Mouse (Mus musculus): Measurements from ENCODE around the gene Emg1. TPM values are rescaled to one million over a fixed set of nuclear protein-coding genes. Genes with fewer than 3 reads are reported as not detected.
"Not testable (repeated sequence)": the region's sequence is repeated elsewhere in the genome, so short reads cannot be mapped to it uniquely, and the experiment has no call there.

Gene Emg1
- polyA plus RNA-seq, 1 experiment from 2014 or later: 110 TPM

DNA sequence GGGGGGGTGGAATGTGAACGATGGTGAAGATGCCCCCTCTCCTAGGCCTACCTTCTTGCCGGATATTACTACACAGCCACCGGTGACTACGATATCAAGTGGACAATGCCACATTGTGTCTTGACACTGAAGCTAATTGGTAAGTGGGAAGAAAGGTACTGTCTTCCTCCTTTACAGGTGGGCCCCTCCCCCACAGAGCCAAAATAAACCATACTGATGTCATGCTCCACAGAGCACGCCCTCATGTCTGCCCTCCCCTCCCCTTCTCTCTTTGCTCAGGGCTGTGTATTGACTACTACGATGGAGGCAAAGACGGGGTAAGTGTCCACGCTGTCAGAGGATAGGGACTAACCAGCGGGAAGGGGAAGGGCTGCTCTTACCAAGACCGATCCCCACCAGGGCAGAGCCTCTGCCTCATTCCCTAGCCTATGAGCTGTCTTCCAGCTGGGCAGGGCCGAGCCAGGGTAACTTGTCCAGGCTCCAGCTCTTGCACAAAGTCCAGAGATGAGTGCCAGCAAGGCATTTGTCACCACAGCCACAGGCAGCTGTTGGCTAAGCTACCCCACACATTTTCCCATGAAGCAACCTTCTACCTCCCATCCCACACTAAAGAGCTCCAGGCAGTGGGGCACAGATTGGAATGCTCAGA is 11.9 kb downstream of the Emg1 start:
- Histone ChIP-seq H3K4me2 (no peak overlapping the region), H3K9ac (no peak overlapping the region), H3K9me3 (no peaks in the 10 kb centered on the region), H3K27ac (replicated peaks) (no peak overlapping the region), H3K27me3 (no peaks in the 10 kb centered on the region), H3K4me3 (no peak overlapping the region), H3K36me3 (peaks cover 61% of the 10 kb centered on the region), H3K4me1 (replicated peaks) (no peaks in the 10 kb centered on the region)
- 85% methylated on average over 11 of the region's 11 CpGs for WGBS
- ATAC-seq (ENCODE audit: low read depth): no peak; the same call in 1 of the 2 replicates

DNA sequence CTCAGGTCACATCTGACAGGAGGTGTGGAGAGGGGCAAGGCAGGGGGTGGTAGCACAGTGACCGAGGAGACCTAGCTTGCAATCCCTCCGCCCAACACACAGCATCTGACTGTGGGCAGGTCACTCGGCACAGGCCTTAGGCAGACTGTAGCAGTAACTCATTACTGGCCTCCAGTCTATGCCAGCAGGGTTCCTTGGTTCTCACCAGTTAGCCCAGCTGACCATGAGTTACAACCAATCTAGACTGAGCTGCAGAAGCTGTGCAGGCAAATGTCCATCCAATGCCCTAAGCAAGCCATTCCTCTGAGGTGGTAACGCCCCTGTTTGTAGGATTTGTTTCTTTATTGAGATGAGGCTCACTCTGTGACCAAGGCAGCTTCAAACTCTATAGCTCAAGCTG is 12.6 kb downstream of the Emg1 start:
- Histone ChIP-seq H3K4me1 (replicated peaks) (peaks cover 5% of the 10 kb centered on the region; the same call in 1 of the 2 replicates), H3K9ac (no peak overlapping the region), H3K9me3 (no peaks in the 10 kb centered on the region), H3K36me3 (peaks cover 54% of the 10 kb centered on the region), H3K4me2 (no peak overlapping the region), H3K27ac (replicated peaks) (no peak overlapping the region), H3K4me3 (no peak overlapping the region), H3K27me3 (no peaks in the 10 kb centered on the region)
- no peak for ATAC-seq (ENCODE audit: low read depth)
- 85% methylated on average over 4 of the region's 4 CpGs for WGBS

DNA sequence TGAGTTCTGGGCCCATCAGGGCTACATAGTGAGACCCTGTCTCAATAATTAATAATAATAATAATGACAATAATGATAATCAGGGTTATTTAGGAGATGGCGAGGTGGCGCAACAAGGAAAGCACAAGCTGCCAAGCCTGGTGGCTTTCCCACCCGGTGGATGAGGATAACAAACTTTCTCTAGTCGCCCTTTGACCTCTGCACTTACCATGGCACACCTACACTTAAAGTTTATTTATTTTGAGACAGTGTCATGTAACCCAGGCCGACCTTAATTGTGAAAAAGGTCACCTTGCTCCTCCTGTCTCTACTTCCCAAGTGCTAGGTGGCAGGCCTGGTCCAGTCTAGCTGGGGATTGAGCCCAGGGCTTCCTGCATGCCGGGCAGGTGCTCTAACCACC is 13.2 kb downstream of the Emg1 start:
- Histone ChIP-seq H3K27me3 (no peaks in the 10 kb centered on the region), H3K4me3 (no peak overlapping the region), H3K4me2 (no peak overlapping the region), H3K9ac (no peak overlapping the region), H3K9me3 (no peaks in the 10 kb centered on the region), H3K36me3 (peaks cover 48% of the 10 kb centered on the region), H3K27ac (replicated peaks) (no peak overlapping the region), H3K4me1 (replicated peaks) (peaks cover 11% of the 10 kb centered on the region; the same call in 1 of the 2 replicates)
- 85% methylated on average over 6 of the region's 6 CpGs for WGBS
- no peak for ATAC-seq (ENCODE audit: low read depth)

DNA sequence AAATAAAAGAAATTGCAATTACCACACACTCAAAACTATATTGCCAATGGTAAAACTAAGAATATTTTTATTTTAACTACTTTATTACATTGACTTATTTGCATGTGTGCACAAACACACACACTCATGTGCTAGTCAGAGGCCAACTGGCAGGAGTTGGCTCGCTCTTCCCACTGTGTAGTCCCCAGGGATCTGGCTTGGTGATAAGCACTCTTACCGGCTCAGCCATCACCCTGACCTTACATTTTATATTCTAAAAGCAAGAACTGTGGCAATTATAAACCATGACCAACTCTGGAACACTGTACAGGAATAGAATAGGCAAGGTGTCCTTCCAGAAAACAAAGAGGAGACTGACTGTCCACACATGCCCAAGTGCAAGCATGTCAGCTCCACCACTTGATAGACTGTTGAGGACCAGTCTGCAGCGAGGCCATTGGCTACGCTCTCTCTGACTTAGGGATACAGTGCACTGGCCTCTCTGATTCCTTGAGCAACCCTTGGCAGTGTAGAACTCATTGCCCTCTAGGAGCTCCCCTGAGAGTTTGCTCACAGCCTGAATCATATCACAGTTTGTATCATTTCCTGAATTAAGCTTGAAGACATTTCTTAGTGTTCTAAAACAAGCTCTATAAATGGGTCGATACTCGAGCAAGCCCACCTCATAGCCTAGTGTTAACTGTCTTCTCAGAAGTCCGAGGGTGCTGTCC is 15.4 kb downstream of the Emg1 start:
- H3K4me3 ChIP-seq: no peak overlapping the region
- H3K27me3 ChIP-seq: no peaks in the 10 kb centered on the region
- H3K9me3 ChIP-seq: no peaks in the 10 kb centered on the region
- 91% methylated on average over 7 of the region's 7 CpGs for WGBS
- peaks cover 17% of the 10 kb centered on the region; the same call in 1 of the 2 replicates for H3K4me1 ChIP-seq (replicated peaks)
- H3K36me3 ChIP-seq: peaks cover 26% of the 10 kb centered on the region
- no peak for ATAC-seq (ENCODE audit: low read depth)
- no peak overlapping the region for H3K4me2 ChIP-seq
- no peak overlapping the region for H3K9ac ChIP-seq
- no peak overlapping the region for H3K27ac ChIP-seq (replicated peaks)

DNA sequence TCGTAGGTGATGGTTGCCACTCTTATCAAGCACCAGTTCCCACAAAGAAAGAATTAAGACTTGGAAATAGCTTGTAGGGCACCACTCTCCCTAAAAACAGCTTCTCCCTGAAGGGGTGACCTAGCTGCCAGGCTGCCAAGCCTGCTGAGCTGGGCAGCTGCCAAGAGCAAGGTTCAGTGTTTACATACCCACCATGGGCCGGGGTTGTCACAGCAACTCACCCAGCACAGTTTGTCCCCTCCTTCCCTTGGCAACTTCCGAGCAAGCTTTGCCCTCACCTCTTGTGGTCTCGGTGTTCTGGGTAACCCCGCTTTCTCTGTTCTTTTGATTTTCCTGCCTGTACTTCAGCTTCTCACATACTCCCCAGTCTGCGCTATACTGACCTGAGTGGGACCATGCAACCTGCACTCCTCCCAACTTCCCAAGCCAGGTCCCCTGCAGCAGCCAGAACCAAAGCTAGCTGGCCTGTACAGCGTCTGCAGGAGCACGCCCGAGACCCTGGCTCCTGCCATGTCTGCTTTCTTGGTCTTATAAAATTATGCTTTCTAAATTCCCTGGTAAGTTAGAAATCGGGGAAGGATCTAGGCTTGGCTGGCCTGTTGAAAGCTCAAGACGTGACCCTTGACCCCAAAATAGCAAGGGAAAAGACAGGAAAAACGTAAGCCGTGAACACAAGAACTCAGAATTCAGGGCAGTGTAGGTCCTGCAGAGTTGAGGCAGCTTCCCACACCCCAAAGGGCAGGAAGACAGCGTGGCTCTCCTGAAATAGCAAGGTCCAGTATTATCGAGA is 17.6 kb downstream of the Emg1 start:
- H3K9me3 ChIP-seq: no peaks in the 10 kb centered on the region
- no peak overlapping the region for H3K9ac ChIP-seq
- no peak overlapping the region for H3K4me3 ChIP-seq
- peaks cover 8% of the 10 kb centered on the region for H3K36me3 ChIP-seq
- peak overlapping the region; percentile 15; the same call in 1 of the 2 replicates for H3K27ac ChIP-seq (replicated peaks)
- H3K27me3 ChIP-seq: no peaks in the 10 kb centered on the region
- H3K4me2 ChIP-seq: no peak overlapping the region
- H3K4me1 ChIP-seq (replicated peaks): peaks cover 17% of the 10 kb centered on the region; the same call in 1 of the 2 replicates
- peak; percentile 79 for ATAC-seq (ENCODE audit: low read depth)
- 81% methylated on average over 15 of the region's 15 CpGs for WGBS

DNA sequence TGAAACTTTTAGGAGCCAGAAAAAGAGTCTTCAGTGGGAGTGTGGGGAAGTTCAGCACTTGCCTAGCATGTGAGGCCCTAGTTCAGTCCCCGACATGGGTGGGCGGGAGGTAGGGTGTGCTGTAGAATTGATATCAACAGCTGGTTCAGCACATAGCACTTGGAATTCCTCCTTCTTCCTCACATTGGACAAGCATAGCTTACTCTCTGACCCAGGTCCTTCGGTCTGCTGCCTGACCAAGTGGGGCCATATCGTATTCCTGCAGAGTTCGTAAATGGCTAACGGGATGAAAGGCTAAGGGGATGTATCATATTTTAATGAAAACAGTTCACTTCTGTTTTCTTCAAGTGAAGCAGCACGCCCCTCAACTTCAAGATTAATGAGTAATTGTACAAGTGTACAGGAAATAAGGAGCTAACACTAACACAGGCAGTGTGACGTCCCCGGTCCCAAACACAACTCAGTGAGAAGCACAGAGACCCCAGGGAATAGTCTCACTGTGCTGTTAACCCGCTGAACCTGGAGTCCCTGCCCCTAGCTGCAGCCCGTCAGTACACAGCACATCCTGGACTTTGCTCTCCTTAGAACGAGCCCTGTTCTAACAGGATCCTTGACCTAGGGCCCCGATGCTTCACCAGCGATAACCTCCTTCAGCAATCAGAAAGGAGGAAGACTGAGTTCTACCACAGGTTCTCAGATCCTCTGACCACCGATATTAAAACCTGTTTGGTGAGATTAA is 18.6 kb downstream of the Emg1 start:
- no peak overlapping the region for H3K4me3 ChIP-seq
- ATAC-seq (ENCODE audit: low read depth): no peak
- no peaks in the 10 kb centered on the region for H3K27me3 ChIP-seq
- H3K9me3 ChIP-seq: no peaks in the 10 kb centered on the region
- H3K36me3 ChIP-seq: no peaks in the 10 kb centered on the region; the same call in 1 of the 2 replicates
- H3K4me1 ChIP-seq (replicated peaks): peaks cover 17% of the 10 kb centered on the region; the same call in 1 of the 2 replicates
- no peak overlapping the region for H3K4me2 ChIP-seq
- 0 out of 2 replicates have a peak overlapping the region, but pooled peaks have one; percentile 15 for H3K27ac ChIP-seq (replicated peaks)
- no peak overlapping the region for H3K9ac ChIP-seq
- WGBS: 80% methylated on average over 15 of the region's 15 CpGs

DNA sequence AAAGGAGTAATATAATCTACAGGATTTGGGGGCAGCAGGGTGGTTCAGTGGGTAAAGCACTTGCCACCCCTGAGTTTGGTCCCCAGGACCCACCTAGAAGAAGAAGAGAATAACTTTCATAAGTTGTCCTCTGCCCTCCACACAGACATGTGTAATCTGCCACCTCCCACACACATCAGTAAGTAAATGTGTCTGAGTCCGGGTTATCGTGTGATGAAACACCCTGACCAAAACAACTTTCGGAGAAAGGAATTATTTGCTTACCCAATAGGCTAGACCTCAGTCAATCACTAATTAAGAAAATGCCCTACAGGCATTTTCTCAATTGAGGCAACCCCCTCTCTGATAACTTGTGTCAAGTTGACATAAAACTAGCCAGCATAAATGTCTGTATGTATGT is 21.5 kb downstream of the Emg1 start:
- Histone ChIP-seq H3K9me3 (no peaks in the 10 kb centered on the region), H3K36me3 (no peaks in the 10 kb centered on the region), H3K27me3 (no peaks in the 10 kb centered on the region), H3K4me3 (no peak overlapping the region), H3K9ac (no peak overlapping the region), H3K27ac (replicated peaks) (no peak overlapping the region), H3K4me1 (replicated peaks) (peaks cover 17% of the 10 kb centered on the region; the same call in 1 of the 2 replicates), H3K4me2 (no peak overlapping the region)
- 93% methylated on average over 3 of the region's 3 CpGs for WGBS
- no peak for ATAC-seq (ENCODE audit: low read depth)

GRCm38 (mm10) chr6:124689011-124689410 is 23.0 kb downstream of the Emg1 start:
- H3K9ac ChIP-seq: no peak overlapping the region
- H3K4me1 ChIP-seq (replicated peaks): peaks cover 9% of the 10 kb centered on the region; the same call in 1 of the 2 replicates
- H3K36me3 ChIP-seq: no peaks in the 10 kb centered on the region
- no peak overlapping the region for H3K4me3 ChIP-seq
- 92% methylated on average over 3 of the region's 3 CpGs for WGBS
- no peaks in the 10 kb centered on the region for H3K27me3 ChIP-seq
- no peaks in the 10 kb centered on the region for H3K9me3 ChIP-seq
- ATAC-seq (ENCODE audit: low read depth): no peak
- no peak overlapping the region for H3K4me2 ChIP-seq
- H3K27ac ChIP-seq (replicated peaks): no peak overlapping the region

GRCm38 (mm10) chr6:124688151-124688758 is 23.7 kb downstream of the Emg1 start:
- Histone ChIP-seq H3K27me3 (no peaks in the 10 kb centered on the region), H3K4me2 (no peak overlapping the region), H3K36me3 (no peaks in the 10 kb centered on the region), H3K9me3 (no peaks in the 10 kb centered on the region), H3K9ac (no peak overlapping the region), H3K4me1 (replicated peaks) (0 out of 2 replicates have a peak, but pooled peaks cover 2% of the 10 kb centered on the region), H3K27ac (replicated peaks) (no peak overlapping the region), H3K4me3 (no peak overlapping the region)
- ATAC-seq (ENCODE audit: low read depth): no peak
- WGBS: 90% methylated on average over 8 of the region's 8 CpGs

- not testable (repeated sequence) for H3K36me3 ChIP-seq; H3K4me2 ChIP-seq; ATAC-seq (ENCODE audit: low read depth); H3K4me1 ChIP-seq (replicated peaks); H3K4me3 ChIP-seq; H3K27me3 ChIP-seq; H3K27ac ChIP-seq (replicated peaks); H3K9ac ChIP-seq; H3K9me3 ChIP-seq
- WGBS: 77% methylated on average over 1 of the region's 1 CpGs
Observed at GRCm38 (mm10) chr6:124686644-124687043, 25.3 kb downstream of the Emg1 start.

DNA sequence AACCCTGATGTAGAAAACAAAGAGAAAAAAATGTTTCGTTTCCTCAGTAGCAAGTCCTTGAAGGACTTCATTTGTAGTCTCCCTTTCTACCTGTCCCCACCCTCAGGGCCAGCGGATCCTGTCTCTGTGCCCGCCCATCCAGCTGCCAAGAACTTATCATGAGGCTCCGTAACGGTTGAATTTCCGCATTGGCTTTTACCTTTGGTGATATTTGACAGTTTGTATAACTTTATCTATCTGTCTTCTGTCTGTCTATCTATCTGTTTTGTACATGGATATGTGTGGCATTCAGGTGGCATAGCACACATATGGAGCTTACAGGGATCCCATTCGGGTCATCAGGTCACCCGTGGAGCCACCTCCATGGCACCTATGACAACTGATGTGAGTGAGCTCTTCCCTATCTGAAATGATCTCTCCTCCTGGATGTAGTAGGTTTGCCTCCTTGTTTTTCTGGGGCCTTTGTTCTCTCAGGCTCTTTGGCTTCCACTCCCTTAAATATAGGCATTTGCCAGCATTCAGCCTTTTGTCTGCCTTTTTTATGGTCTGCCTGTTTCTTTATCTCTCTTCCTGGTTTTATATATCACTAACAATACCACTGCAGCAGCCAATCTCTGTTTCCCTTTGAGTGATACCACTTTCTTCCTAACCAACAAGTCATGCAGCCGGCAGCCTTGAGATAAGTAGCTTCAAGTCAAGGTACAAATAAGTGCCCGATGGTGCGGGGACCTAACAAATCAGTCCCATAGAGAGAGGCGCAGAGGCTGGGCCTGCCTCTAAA is 26.2 kb downstream of the Emg1 start:
- Histone ChIP-seq H3K9ac (no peak overlapping the region), H3K27ac (replicated peaks) (no peak overlapping the region), H3K4me2 (no peak overlapping the region), H3K9me3 (no peaks in the 10 kb centered on the region), H3K36me3 (no peaks in the 10 kb centered on the region), H3K4me1 (replicated peaks) (no peaks in the 10 kb centered on the region), H3K27me3 (no peaks in the 10 kb centered on the region), H3K4me3 (no peak overlapping the region)
- no peak for ATAC-seq (ENCODE audit: low read depth)
- 74% methylated on average over 12 of the region's 12 CpGs for WGBS

Data from neural tube, embryonic 13.5 days (tissue).